Mouse (Mus musculus) liver, postnatal 0 days (tissue): ENCODE data around the gene Siglec1.

Source experiments
- CTCF ChIP-seq: sonication (generic); IDR thresholded peaks from 2 replicates; pipeline ENCODE4 v1.5.1; 2016; ENCODE audit warnings: antibody characterized with exemption, low read depth
- EP300 ChIP-seq: IDR thresholded peaks from 2 replicates; pipeline ENCODE4 v1.6.1; 2016; ENCODE audit warnings: antibody characterized with exemption, low read depth, mild to moderate bottlenecking

- TF ChIP-seq EP300 (no peak), CTCF (no peak)
Observed at GRCm38 (mm10) chr2:131066342-131066741, 20.2 kb downstream of the Siglec1 start.
